Mouse (Mus musculus) naive thymus-derived CD4-positive, alpha-beta T cell, adult 2 months (primary cell): Measurements from ENCODE around the gene Tlcd2.
A peak's percentile ranks its signal among the peaks of the same experiment; 100 is the strongest.

ENCODE experiments used
- DNase-seq: peaks from one replicate; pipeline ENCODE4 v3.0.0-alpha.2; 2011; ENCODE audit warnings: low read depth

Gene Tlcd2

DNA sequence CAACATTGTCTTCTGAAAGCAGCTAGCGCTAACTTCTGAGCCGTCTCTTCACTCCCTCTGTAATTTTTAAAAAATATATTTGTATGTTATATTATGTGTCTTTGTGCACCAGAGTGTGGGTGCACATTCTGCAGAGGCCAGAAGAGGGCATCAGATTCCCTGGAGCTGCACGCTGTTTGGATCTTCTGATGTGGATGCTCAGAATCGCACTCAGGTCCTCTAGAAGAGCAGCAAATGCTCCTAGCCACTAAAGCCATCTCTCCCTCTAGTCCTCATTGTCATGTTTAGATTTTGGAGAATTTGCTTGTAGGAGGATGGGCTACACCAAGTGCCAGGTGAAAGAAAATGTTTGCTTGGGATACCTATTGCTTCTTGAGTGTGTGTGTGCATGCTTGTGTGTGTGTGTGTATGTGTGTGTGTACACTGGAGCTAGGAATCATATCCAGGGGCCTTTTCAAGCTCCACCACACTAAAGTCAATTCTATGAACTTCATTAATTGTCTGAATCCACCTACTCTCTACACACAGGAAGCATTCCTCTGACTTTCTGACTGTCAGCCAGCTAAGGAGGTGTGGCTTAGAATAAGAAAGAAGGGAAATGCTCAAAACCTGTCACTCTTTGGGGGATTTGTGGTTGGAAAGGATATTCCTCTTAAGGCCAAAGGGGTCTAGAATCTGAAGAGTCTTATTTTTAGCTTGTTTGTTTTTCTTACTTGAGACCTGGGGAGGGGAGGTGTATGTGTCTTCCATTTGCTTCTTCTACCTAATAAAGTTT, 5.4 kb downstream of the Tlcd2 start:
- DNase-seq: peak; percentile 47

- DNase-seq: peak; percentile 35
Observed at GRCm38 (mm10) chr11:75467512-75468215, 6.1 kb downstream of the Tlcd2 start.

DNA sequence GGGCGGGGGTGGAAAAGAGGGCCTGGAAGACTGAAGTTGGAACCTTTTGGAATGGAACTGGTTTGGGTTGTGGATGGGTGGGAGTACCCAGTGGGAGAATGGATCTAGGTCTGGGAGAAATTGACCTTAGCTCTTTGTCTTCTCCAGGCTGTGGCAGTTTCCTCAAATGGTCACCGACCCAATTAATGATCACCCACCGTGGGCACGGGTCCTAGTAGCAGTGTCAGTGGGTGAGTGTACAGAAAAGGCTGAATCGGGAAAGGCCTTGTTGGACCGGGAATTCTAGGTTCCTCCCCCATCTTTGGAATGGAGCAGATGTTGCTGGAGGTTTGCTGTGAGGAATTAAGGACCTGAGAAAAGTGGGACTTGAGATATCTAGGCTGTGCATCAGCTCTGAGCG, 6.9 kb downstream of the Tlcd2 start:
- DNase-seq: no peak

DNA sequence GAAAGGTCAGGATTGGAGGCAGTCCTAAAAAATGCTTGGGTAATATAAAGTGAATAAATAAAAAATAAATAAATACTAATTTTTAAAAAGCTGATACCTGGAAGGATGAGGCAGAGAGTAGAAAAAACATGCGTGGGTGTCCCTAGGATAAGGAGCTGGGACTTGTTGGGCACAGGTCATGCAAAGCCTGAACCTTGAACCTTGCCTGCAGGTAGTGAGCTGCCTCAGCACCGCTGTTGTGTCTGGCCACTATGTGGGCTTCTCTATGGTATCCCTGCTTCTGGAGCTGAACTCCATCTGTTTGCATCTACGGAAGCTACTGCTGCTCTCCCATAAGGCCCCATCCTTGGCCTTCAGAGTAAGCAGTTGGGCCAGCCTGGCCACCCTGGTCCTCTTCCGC, 7.7 kb downstream of the Tlcd2 start:
- DNase-seq: no peak

GRCm38 (mm10) chr11:75470675-75471074, 9.2 kb downstream of the Tlcd2 start:
- DNase-seq: no peak

- DNase-seq: peak; percentile 71
Observed at GRCm38 (mm10) chr11:75472469-75473081, 11.1 kb downstream of the Tlcd2 start.

DNA sequence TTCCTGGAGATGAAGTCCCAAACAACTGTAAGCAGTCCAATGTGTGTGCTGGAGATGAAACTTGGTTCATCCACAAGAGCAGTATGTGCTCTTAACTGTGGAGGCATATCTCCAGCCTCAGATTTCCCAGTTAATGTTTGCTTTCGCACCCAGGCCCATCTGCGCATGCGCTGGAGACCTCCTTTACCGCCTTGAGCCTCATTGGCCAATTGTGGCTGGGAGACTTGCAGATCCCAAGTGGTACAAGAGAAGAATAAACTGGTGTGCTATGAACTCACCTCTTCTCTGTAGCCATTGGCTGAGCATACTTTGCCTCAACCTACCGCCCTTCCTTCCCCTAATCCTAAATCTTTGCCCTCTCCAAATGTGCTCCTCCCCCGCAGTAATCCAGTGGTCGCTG, 11.9 kb downstream of the Tlcd2 start:
- no peak for DNase-seq

DNA sequence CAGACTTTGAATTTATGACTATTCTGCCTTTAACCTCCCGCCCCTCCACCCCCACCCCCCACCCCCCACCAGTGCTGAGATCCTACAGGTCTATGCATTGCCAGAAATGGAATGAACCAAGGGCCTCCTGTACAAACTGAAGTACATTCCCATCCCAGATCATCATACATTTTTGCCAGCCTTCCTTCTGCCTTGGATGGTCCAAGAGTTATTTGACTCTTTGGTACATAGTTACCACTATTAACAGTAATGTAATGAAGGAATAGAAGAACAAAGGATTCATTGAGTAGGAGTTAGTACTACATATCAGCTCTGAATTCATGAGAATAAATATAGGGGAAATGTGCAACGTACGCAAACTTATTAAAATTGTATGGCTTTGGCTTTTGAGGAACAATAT, 24.7 kb downstream of the Tlcd2 start:
- no peak for DNase-seq

GRCm38 (mm10) chr11:75486601-75487285, 25.2 kb downstream of the Tlcd2 start, which contains the start of gene Prpf8:
Prpf8 (plus strand) TSS chr11:75486816.
- peak; percentile 98 for DNase-seq

GRCm38 (mm10) chr11:75487496-75487895, 26.0 kb downstream of the Tlcd2 start:
- no peak for DNase-seq

GRCm38 (mm10) chr11:75494296-75495049, 33.0 kb downstream of the Tlcd2 start:
- no peak for DNase-seq

DNA sequence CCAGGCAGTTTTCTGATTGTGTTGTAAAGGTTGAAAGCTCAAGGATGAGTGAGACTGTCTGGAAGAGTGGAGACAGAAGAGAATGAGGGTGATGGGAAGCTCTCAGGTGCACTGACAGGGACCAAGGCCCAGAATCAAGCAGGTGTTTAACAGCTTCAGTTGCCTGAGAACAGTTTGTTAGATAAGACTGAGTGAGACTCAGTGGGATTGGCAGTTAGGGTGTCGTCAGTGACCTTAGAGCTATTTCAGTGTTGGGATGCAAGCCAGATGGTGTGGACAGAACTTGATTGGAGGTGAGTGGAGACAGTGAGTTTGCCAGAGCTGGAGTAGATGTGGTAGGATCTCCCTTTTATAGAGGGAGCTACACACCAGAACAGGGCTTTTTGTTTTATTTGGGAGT, 36.6 kb downstream of the Tlcd2 start:
- DNase-seq: no peak

- DNase-seq: no peak
Observed at GRCm38 (mm10) chr11:75508162-75508561, 46.6 kb downstream of the Tlcd2 start.

- no peak for DNase-seq
Observed at GRCm38 (mm10) chr11:75508904-75509303, 47.4 kb downstream of the Tlcd2 start.

DNA sequence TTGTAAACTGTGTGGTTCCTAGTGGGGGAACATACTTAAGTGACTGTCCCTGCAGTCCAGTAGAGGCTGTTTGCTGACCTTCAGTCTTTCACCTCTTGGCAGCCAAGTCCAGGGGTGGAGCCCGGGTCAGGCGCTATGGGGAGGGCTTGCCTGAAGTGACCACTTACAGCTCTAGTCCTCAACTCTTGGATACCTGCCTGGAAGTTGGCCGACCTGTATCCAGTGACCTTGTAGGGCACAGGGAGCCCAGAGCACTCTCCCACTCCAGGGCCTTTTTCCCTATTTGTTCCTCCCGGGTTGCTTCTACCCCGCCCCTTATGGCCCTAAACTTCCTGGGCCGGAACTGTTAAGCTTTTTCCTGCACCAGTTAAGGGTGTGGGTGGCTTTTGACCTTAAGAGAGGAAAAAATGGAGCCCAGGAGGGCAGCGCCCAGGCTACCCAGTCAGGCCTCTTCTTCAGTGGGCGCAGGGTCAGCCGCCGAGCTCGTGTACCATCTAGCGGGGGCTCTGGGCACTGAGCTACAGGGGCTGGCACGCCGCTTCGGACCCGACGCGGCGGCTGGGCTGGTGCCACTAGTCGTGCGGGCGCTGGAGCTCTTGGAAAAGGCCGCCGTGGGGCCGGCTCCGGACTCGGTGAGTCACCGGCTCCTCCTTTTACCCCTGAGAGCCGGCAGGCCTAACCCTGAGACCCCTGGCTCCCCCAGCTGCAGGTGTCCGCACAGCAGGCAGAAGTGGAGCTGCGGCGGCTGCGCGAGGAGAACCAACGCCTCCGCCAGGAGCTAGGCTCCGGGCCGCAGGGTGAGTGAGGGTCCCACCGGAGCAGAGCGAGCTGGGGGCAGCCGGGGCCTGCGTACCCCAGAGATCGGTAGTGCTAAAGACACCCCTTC, 48.5 kb downstream of the Tlcd2 start, which contains the start of gene Rilp:
Gene Rilp (plus strand): TSS at position 354 of the 886 bp plus-strand sequence.
- DNase-seq: peak; percentile 24

- peak; percentile 96 for DNase-seq
Observed at GRCm38 (mm10) chr11:75510627-75510993, 49.1 kb downstream of the Tlcd2 start.

- DNase-seq: no peak
Observed at GRCm38 (mm10) chr11:75511213-75511612, 49.7 kb downstream of the Tlcd2 start.

DNA sequence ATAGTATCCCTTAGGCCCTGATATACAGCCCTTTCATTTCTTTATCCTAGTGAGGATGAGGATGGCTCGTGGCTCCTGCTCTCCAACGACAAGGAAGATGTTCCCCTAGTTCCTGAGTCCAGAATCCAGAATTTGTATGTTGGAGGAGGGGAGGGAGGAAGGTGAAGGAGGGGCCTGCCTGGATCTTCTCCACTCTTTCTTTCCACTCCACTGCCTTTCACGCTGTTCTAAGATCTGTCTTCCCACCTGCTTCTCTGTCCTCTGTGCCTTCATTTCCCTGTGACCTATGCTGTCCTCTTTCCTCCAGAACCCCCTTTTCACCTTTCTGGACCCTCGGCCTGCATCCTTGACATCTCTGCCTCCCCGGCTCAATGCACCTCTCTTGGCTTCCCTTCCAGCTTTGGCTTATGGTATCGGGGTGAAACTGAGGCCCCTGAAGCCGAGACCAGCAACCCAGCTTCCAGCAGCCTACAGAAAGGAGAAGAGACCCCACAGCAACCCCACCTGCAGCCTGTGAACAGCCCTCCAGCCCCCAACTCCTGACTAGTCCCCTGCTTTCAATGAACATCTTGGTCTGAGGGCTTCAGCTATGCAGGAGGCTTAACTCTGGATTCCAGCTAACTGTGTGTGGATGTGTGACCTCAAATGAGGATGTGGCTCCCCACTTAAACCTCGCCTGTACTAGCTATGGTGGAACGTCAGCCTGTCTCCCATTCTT, 50.9 kb downstream of the Tlcd2 start:
- no peak for DNase-seq

DNA sequence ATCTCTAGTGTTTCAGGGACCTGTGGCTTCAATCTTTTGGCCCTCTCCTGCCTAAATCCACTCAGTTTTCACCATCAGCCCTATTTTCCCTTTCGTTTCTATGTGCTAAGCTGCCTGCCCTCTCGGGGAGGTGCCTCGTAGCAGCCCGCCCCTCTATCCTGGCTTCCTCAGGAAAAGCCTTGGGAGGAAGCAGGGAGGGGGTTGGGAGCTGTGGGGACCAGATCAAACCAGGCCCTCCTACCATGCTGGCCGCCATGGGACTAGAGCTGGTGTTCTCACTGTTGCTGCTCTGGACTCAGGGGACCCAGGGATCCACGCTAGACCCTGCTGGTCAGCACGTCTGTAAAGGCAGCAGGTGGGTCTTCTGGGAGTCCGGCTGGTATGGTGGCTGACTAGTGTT, 51.8 kb downstream of the Tlcd2 start, which contains the start of gene Scarf1:
Gene Scarf1 (plus strand): TSS at position 205 of the 400 bp plus-strand sequence.
- no peak for DNase-seq

GRCm38 (mm10) chr11:75515186-75515585, 53.7 kb downstream of the Tlcd2 start:
- DNase-seq: no peak
